Mouse (Mus musculus): ENCODE data around the gene Grip2. TPM values are rescaled to one million over a fixed set of nuclear protein-coding genes. Genes with fewer than 3 reads are reported as not detected.

Grip2 gene
- polyA plus RNA-seq, 1 experiment from 2014 or later, result 7.4 TPM

DNA sequence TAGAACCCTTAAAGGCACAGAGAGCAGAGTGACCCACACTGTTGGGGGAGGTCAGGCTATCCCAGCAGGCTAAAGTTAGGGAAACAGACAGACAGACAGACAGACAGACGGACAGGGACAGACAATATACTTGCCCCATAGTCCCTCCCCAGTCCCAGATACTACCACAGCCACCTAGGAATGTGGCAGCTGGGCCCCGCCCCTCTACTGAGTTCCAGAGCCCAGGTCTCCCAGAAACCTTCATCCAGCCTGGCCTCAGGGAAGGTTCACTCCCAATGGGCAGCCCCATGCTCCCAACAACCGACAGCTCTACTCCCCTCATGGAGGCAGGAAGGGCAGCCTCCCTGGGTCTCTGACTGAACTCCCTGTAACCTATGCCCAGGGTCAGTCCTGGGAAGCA is 31.4 kb downstream of the Grip2 start:
- Histone ChIP-seq H3K4me3 (peak overlapping the region; percentile 51), H3K36me3 (no peaks in the 10 kb centered on the region), H3K27me3 (replicated peaks) (no peaks in the 10 kb centered on the region), H3K9ac (peak overlapping the region; percentile 78), H3K4me2 (peak overlapping the region; percentile 68), H3K4me1 (peaks cover 93% of the 10 kb centered on the region), H3K9me3 (no peaks in the 10 kb centered on the region), H3K27ac (replicated peaks) (peak overlapping the region; percentile 75)
- WGBS, result 42% methylated on average over 3 of the region's 3 CpGs
- ATAC-seq (ENCODE audit: extremely low read depth, insufficient number of reproducible peaks, low FRiP score, low TSS enrichment), result no peak

DNA sequence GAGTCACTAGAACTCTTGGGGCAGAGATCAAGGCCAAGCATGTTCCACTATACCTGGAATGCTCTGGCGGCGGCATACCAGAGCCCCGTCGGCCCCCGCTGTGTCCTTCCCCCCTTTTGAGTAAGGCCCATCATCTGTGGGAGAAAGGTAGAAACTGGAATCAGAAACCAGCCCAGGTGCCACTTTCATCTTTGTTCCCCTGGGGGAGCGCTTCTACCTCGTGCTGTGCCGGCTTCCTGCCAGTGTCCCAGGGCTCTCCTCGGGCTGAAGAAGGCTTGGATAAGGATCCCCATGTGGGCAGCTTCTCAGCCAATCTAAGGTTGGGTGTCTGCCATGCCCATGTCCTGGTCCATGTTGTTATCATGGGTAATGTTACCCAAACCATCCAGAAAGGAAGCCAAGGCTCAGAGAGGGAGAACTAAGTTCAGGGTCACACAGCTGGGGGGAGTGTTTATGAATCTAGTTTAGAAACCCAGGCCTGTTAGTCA is 38.7 kb downstream of the Grip2 start:
- Histone ChIP-seq H3K4me2 (no peak overlapping the region), H3K4me1 (peaks cover 65% of the 10 kb centered on the region), H3K27me3 (replicated peaks) (no peaks in the 10 kb centered on the region), H3K4me3 (no peak overlapping the region), H3K36me3 (peaks cover 19% of the 10 kb centered on the region), H3K9me3 (no peaks in the 10 kb centered on the region), H3K9ac (no peak overlapping the region), H3K27ac (replicated peaks) (no peak overlapping the region)
- no peak for ATAC-seq (ENCODE audit: extremely low read depth, insufficient number of reproducible peaks, low FRiP score, low TSS enrichment)
- 79% methylated on average over 9 of the region's 9 CpGs for WGBS

DNA sequence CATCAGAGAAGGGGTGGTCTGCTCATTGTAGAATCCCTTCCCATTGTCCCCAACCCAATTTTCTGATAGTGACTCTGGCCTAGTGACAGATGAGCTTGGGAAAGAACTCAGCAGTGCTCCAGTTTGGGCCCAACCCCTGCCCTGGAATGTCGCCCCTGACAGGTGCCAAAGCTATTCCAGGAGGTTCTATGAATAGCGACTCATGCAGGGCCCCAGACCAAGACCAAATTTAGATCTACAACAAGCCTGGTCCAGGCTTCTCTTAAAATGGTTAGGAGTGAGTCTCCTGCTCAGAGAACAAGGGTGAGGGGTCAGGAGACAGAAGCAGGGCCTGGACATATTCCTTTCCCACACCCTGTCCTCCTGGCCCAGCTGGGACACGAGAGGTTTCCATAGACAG is 42.0 kb downstream of the Grip2 start:
- Histone ChIP-seq H3K4me3 (no peak overlapping the region), H3K9me3 (no peaks in the 10 kb centered on the region), H3K9ac (peak overlapping the region; percentile 71), H3K27ac (replicated peaks) (peak overlapping the region; percentile 99), H3K27me3 (replicated peaks) (no peaks in the 10 kb centered on the region), H3K36me3 (peaks cover 42% of the 10 kb centered on the region), H3K4me2 (peak overlapping the region; percentile 22; the same call in 1 of the 2 replicates), H3K4me1 (peaks cover 33% of the 10 kb centered on the region)
- WGBS, result 43% methylated on average over 3 of the region's 3 CpGs
- peak; percentile 63; the same call in 1 of the 2 replicates for ATAC-seq (ENCODE audit: extremely low read depth, insufficient number of reproducible peaks, low FRiP score, low TSS enrichment)

DNA sequence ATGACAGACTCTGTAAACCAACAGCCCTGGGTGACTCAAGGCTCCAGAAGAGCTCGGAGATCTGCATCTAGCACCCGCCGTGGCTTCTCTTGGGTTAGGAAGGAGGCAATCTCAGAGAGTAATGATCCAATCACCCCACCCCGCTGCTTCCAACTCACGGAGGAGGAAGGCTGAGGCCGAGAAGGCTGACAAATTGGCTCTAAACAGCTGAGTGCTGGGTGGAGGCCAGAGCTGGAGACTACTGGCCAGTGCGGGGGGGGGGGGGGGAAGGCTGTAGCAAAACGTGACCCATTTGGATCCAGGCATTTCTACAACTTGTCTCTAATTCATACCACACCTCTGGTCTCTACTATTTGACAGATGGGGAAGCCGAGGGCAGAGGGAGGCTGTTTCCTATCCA is 47.8 kb downstream of the Grip2 start:
- no peak overlapping the region for H3K27ac ChIP-seq (replicated peaks)
- WGBS, result 56% methylated on average over 8 of the region's 9 CpGs
- H3K36me3 ChIP-seq, result peaks cover 46% of the 10 kb centered on the region

GRCm38 (mm10) chr6:91776543-91776942 is 50.5 kb downstream of the Grip2 start:
- no peak overlapping the region for H3K27ac ChIP-seq (replicated peaks)
- no peaks in the 10 kb centered on the region for H3K4me1 ChIP-seq
- peaks cover 4% of the 10 kb centered on the region; the same call in 1 of the 2 replicates for H3K27me3 ChIP-seq (replicated peaks)
- peaks cover 51% of the 10 kb centered on the region for H3K36me3 ChIP-seq
- no peak for ATAC-seq (ENCODE audit: extremely low read depth, insufficient number of reproducible peaks, low FRiP score, low TSS enrichment)
- WGBS, result 16% methylated on average over 9 of the region's 9 CpGs
- H3K9me3 ChIP-seq, result no peaks in the 10 kb centered on the region
- H3K4me3 ChIP-seq, result no peak overlapping the region
- H3K4me2 ChIP-seq, result no peak overlapping the region
- no peak overlapping the region for H3K9ac ChIP-seq

More for the DNA sequence above, 47.8 kb downstream of the Grip2 start:
- H3K4me1 ChIP-seq, result peaks cover 4% of the 10 kb centered on the region; the same call in 1 of the 2 replicates
- no peaks in the 10 kb centered on the region for H3K9me3 ChIP-seq
- no peak for ATAC-seq (ENCODE audit: extremely low read depth, insufficient number of reproducible peaks, low FRiP score, low TSS enrichment)
- H3K9ac ChIP-seq, result no peak overlapping the region
- H3K27me3 ChIP-seq (replicated peaks), result peaks cover 4% of the 10 kb centered on the region; the same call in 1 of the 2 replicates
- no peak overlapping the region for H3K4me2 ChIP-seq
- no peak overlapping the region for H3K4me3 ChIP-seq

- 67% methylated on average over 5 of the region's 5 CpGs for WGBS
- Histone ChIP-seq H3K4me3 (no peak overlapping the region), H3K36me3 (peaks cover 51% of the 10 kb centered on the region), H3K27me3 (replicated peaks) (peaks cover 4% of the 10 kb centered on the region; the same call in 1 of the 2 replicates), H3K4me1 (no peaks in the 10 kb centered on the region), H3K27ac (replicated peaks) (no peak overlapping the region), H3K9me3 (no peaks in the 10 kb centered on the region), H3K4me2 (no peak overlapping the region), H3K9ac (no peak overlapping the region)
- no peak for ATAC-seq (ENCODE audit: extremely low read depth, insufficient number of reproducible peaks, low FRiP score, low TSS enrichment)
Measured at GRCm38 (mm10) chr6:91773951-91774350, 53.1 kb downstream of the Grip2 start.

DNA sequence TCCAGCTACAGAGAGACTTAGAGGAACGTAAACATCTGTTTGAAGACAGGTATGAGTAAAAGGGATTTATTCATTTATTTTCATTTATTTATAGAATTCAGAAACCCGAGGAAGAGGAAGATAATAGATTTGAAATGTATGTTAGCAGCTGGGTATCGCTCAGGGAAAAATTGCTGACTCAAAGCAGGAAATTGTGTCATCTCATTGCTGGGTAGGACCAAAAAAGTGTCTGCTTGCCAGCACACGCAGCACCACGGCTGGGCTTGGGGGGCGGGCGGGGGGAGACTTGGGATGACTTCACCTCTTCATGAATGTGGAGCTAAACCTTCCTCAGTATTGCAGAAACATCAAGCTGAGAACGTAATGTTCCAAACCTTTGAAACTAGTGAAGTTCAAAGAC is 59.5 kb downstream of the Grip2 start:
- no peak overlapping the region for H3K27ac ChIP-seq (replicated peaks)
- no peak overlapping the region for H3K4me3 ChIP-seq
- no peaks in the 10 kb centered on the region for H3K9me3 ChIP-seq
- 72% methylated on average over 8 of the region's 8 CpGs for WGBS
- H3K9ac ChIP-seq, result no peak overlapping the region
- no peak overlapping the region for H3K4me2 ChIP-seq
- ATAC-seq (ENCODE audit: extremely low read depth, insufficient number of reproducible peaks, low FRiP score, low TSS enrichment), result no peak
- no peaks in the 10 kb centered on the region for H3K4me1 ChIP-seq
- peaks cover 47% of the 10 kb centered on the region for H3K36me3 ChIP-seq
- H3K27me3 ChIP-seq (replicated peaks), result no peaks in the 10 kb centered on the region

- peaks cover 59% of the 10 kb centered on the region for H3K36me3 ChIP-seq
Measured at GRCm38 (mm10) chr6:91762051-91762742, 64.9 kb downstream of the Grip2 start.

DNA sequence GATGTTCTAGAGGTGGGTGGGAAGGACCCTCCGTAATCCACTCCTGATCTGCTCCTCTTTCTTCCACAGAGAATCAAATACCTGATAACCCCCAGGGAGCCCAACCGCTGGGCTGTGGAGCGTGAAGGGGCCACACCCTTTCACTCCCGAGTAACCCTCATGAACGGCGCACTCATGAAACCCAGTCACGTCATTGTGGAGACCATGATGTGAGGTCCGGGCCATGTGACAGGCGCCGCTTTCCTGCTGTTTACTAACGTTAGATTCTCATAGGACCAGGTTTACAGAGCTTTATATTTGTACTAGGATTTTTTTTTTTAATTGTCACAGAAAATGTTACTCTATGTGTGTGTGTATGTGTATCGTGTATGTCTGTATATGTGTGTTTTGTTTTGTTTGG is 72.2 kb downstream of the Grip2 start:
- H3K27me3 ChIP-seq (replicated peaks), result no peaks in the 10 kb centered on the region
- H3K4me1 ChIP-seq, result peaks cover 18% of the 10 kb centered on the region; the same call in 1 of the 2 replicates
- H3K9ac ChIP-seq, result no peak overlapping the region
- H3K27ac ChIP-seq (replicated peaks), result no peak overlapping the region
- peaks cover 81% of the 10 kb centered on the region for H3K36me3 ChIP-seq
- no peak for ATAC-seq (ENCODE audit: extremely low read depth, insufficient number of reproducible peaks, low FRiP score, low TSS enrichment)
- no peak overlapping the region for H3K4me2 ChIP-seq
- H3K4me3 ChIP-seq, result no peak overlapping the region
- WGBS, result 88% methylated on average over 12 of the region's 12 CpGs
- no peaks in the 10 kb centered on the region for H3K9me3 ChIP-seq

More at GRCm38 (mm10) chr6:91762051-91762742, 64.9 kb downstream of the Grip2 start:
- 72% methylated on average over 9 of the region's 9 CpGs for WGBS
- H3K4me2 ChIP-seq, result no peak overlapping the region
- no peaks in the 10 kb centered on the region for H3K4me1 ChIP-seq
- no peaks in the 10 kb centered on the region for H3K9me3 ChIP-seq
- no peaks in the 10 kb centered on the region for H3K27me3 ChIP-seq (replicated peaks)
- H3K27ac ChIP-seq (replicated peaks), result no peak overlapping the region
- H3K4me3 ChIP-seq, result no peak overlapping the region
- no peak overlapping the region for H3K9ac ChIP-seq
- ATAC-seq (ENCODE audit: extremely low read depth, insufficient number of reproducible peaks, low FRiP score, low TSS enrichment), result no peak

- Histone ChIP-seq H3K4me3 (no peak overlapping the region), H3K9me3 (no peaks in the 10 kb centered on the region), H3K27ac (replicated peaks) (peak overlapping the region; percentile 4; the same call in 1 of the 2 replicates), H3K4me2 (no peak overlapping the region), H3K4me1 (peaks cover 18% of the 10 kb centered on the region; the same call in 1 of the 2 replicates), H3K9ac (no peak overlapping the region), H3K27me3 (replicated peaks) (no peaks in the 10 kb centered on the region), H3K36me3 (peaks cover 80% of the 10 kb centered on the region)
- no peak for ATAC-seq (ENCODE audit: extremely low read depth, insufficient number of reproducible peaks, low FRiP score, low TSS enrichment)
- 57% methylated on average over 6 of the region's 6 CpGs for WGBS
Measured at GRCm38 (mm10) chr6:91754098-91754497, 73.0 kb downstream of the Grip2 start.

- Histone ChIP-seq H3K27ac (replicated peaks) (peak overlapping the region; percentile 54), H3K4me3 (no peak overlapping the region), H3K4me1 (peaks cover 18% of the 10 kb centered on the region; the same call in 1 of the 2 replicates), H3K9ac (no peak overlapping the region), H3K27me3 (replicated peaks) (no peaks in the 10 kb centered on the region), H3K9me3 (no peaks in the 10 kb centered on the region), H3K4me2 (no peak overlapping the region), H3K36me3 (peaks cover 85% of the 10 kb centered on the region)
- no peak for ATAC-seq (ENCODE audit: extremely low read depth, insufficient number of reproducible peaks, low FRiP score, low TSS enrichment)
- WGBS, result 57% methylated on average over 8 of the region's 8 CpGs
Measured at GRCm38 (mm10) chr6:91752884-91753283, 74.2 kb downstream of the Grip2 start.

DNA sequence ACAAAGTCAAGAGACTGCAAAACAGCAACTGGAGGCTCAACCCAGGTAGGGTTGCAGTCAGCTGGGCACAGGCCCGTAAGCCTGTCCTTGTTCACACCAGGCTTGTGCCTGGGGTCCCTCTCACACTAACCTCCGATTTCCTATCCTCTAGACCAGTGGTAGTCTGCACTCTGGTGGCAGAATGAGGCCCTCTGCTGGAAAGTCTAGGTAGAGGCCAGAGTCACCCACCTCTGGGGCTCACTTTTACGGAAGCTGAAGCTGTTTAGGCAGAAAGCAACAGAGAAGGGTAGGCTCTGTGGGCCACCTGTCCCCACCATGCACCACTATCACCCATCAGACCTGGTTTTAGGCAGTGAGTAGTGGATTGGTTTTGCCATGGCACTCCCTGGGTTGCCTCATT is 76.1 kb downstream of the Grip2 start:
- Histone ChIP-seq H3K9me3 (no peaks in the 10 kb centered on the region), H3K9ac (no peak overlapping the region), H3K4me1 (peaks cover 18% of the 10 kb centered on the region; the same call in 1 of the 2 replicates), H3K36me3 (peaks cover 83% of the 10 kb centered on the region), H3K27ac (replicated peaks) (no peak overlapping the region), H3K27me3 (replicated peaks) (no peaks in the 10 kb centered on the region), H3K4me2 (no peak overlapping the region), H3K4me3 (no peak overlapping the region)
- WGBS, result 75% methylated on average over 3 of the region's 3 CpGs
- ATAC-seq (ENCODE audit: extremely low read depth, insufficient number of reproducible peaks, low FRiP score, low TSS enrichment), result no peak

Data from heart, embryonic 13.5 days (tissue).